Mouse (Mus musculus): ENCODE measurements around the gene Olfr1356.
"Not testable (repeated sequence)": the region's sequence is repeated elsewhere in the genome, so short reads cannot be mapped to it uniquely, and the experiment has no call there.

Olfr1356 gene

DNA sequence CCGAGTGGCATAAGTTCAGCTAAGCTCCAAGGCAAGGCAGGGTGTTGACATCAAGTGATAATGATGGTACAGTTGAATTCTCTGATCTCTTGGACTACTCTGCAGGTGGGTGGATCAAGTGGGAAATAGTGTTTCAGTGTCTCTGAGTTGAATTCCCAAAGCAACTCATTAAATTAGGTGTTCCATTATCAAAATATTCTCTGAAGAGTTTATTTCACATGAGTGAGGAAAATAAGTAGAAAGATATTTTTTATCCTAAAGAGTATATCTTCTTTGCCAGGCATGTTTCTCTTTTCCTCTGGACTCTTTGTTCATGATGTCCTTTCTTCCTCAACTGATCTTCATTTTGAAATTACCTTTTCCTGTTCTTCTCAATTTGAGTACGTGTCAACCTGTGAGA lies at the start of gene Olfr1356:
Gene Olfr1356 (minus strand): TSS at position 101 of the 400 bp plus-strand sequence.
- no peak for DNase-seq

DNA sequence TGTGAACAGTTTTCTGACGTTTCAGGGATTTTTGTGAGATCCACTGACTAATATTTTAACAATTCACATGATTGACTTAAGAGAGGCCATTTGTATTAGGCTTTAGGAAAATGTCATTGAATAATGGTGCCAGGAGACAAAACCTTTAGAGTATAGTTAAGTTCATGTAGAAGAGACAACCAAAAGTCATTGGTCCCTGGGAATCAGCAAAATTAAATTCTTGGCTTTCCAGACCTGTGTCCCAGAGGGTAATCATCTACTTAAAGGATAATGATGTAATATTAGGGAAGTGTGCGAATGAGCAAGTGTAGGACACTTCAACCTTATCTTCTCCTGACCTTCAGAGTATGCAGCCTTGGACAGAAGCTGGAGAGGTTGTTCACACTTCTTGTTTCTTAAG lies 23.3 kb upstream of the Olfr1356 start, which contains the start of gene Olfr1355:
Gene Olfr1355 (plus strand): TSS at position 301 of the 400 bp plus-strand sequence.
- DNase-seq, result no peak

DNA sequence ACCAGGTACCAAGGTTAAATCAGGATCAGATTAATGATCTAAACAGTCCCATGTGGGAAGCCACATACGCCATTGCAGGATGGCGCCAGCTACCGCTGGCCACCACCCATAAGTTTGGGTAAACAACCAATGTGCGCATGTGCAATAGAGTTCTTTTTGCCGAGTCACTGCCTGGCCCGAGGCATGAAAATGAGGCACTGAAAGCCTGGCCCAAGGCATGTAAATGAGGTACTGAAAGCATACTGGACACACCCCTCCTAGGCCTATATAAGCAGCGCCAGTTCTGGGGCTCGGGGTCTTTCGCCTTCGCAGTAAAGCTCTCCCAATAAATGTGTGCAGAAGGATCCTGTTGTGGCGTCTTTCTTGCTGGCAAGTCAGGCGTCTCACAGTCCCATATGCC lies 11.5 kb downstream of the Olfr1356 start:
- not testable (repeated sequence) for DNase-seq

DNA sequence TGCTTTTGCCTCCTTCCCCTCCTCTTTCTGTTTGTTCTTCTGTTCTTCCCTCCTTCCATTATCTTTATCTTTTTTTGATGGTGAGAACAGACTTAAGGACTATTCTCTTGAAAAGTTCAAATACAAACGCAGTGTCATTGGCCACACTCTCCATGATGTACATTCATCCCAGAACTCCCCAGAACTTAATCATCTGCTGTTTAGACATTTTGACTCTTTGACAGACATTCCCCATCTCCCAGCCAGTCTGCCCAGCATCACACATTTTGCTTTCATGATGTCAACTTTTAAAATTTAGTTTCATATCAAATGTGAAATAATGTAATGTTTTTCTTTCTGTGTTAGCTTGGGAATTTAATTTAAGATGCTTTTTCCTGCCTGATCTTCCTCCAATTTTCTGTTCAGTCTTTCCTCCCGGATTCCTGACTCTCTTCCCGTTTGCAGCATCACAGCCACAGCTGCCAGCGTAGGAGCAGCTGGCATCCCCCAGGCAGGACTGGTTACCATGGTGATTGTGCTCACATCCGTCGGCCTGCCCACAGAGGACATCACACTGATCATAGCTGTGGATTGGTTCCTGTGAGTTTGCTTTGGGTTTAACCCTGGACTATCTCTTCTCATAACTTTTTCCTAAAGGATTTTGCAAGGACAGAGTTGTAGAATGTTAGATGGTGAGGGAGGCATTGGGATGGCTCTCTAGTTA lies 39.5 kb downstream of the Olfr1356 start:
- DNase-seq, result no peak

DNA sequence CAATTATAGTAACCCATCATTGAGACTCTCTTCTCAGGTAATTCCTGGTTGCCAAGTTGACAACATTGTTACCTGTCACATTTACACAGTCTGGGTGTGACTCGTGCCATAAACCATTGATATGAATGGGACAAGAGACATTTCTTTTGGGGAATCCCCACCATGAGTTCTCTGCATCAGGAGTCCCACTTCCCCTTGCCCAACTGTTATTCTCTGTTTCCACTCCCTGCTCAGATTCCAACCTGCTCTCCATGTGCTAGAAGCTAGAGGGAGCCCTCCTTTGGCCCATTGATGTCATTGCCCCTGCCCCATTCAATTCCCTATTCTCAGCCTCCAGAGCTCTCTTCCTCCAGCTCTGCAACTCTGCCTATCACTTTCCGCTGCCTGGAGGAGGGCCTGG lies 50.5 kb downstream of the Olfr1356 start:
- DNase-seq, result no peak

Measured in lung, postnatal 10 days (tissue).